In genomic region chr9:121950418-121951113, GRCm38 (mm10) we compare ENCODE assay signal across 8 mouse cellular contexts. TPM values are rescaled to one million over a fixed set of nuclear protein-coding genes. Genes with fewer than 3 reads are reported as not detected.
DNase-seq lines count a peak whose midpoint lies in the region; ATAC-seq lines count a peak whose summit lies in the region.

Fam198a (plus strand) TSS chr9:121950988.

- ATAC-seq in megakaryocyte, adult 5-6 weeks (ENCODE audit: poor library complexity, severe bottlenecking), result no peak

- DNase-seq in right cerebral cortex, postnatal 14 days, result peak; percentile 55
- DNase-seq in right cerebral cortex, adult 18-20 months, result no peak
- peak; percentile 58 for DNase-seq in embryo, embryonic 11 days
- DNase-seq in heart, adult 8-10 months (ENCODE audit: low spot score), result peak; percentile 66
- DNase-seq in kidney, adult 18-20 months, result peak; percentile 83
- peak; percentile 71 to 82 for DNase-seq in lung, adult 18-20 months
- peak; percentile 94 for DNase-seq in ovary, postnatal 14 days (ENCODE audit: low spot score)

RNA-seq across cellular contexts. Expression of gene Fam198a, which starts in this region (rescaled TPM):
- total RNA-seq in heart, adult 8-10 months (2022), result under 1 TPM; 0.31 to 0.79 (median 0.59) TPM
- total RNA-seq in megakaryocyte, adult 5-6 weeks (2015), result not detected in 2 replicates
- total RNA-seq in megakaryocyte, adult 5-6 weeks (2017), result not detected in 2 replicates

Comparison
In these comparisons a context has a peak if more than half of its experiments do, and no peak if none do; other contexts are left out.
1. Peak in DNase-seq in heart, adult 8-10 months; RNA of the gene not detected or under 1 TPM.